Mouse (Mus musculus) ES-E14 (cell line): Measurements from ENCODE around the gene Lcn11.

Source experiments
- HCFC1 ChIP-seq: IDR thresholded peaks from 2 replicates; pipeline ENCODE4 v1.6.1; 2012; ENCODE audit warnings: low read length, inconsistent platforms, borderline replicate concordance; ENCODE audit not compliant: insufficient read depth
- MAFK ChIP-seq: IDR thresholded peaks from 2 replicates; pipeline ENCODE4 v1.6.1; 2014; ENCODE audit warnings: mild to moderate bottlenecking, low read depth, low read length, inconsistent platforms; ENCODE audit not compliant: insufficient read depth
- ZNF384 ChIP-seq: IDR thresholded peaks from 2 replicates; pipeline ENCODE4 v1.6.1; 2012; ENCODE audit warnings: low read depth, low read length, inconsistent platforms

GRCm38 (mm10) chr2:25798065-25798464 lies 21.2 kb downstream of the Lcn11 start:
- TF ChIP-seq MAFK (no peak), HCFC1 (no peak), ZNF384 (no peak)
